Mouse (Mus musculus) liver, embryonic 11.5 days (tissue): Measurements from ENCODE around the gene Gm4969. TPM values are rescaled to one million over a fixed set of nuclear protein-coding genes. Genes with fewer than 3 reads are reported as not detected.
A peak's percentile ranks its signal among the peaks of the same experiment; 100 is the strongest.

Experiments
- ATAC-seq: fragments of 200-750 bp; cut with Nextera tagmentation; replicated peaks from 2 replicates; pipeline ENCODE4 v1.8.0; 2017; ENCODE audit warnings: moderate number of reproducible peaks, mild to moderate bottlenecking, moderate TSS enrichment, moderate library complexity; ENCODE audit not compliant: low FRiP score
- DNase-seq: peaks from one replicate; pipeline ENCODE4 v3.0.0-alpha.2; 2017; ENCODE audit warnings: low spot score
- H3K27ac ChIP-seq: fragments of 300-500 bp; sonication (generic); 2 replicates; pipeline ENCODE4 v1.5.1; 2014; ENCODE audit warnings: mild to moderate bottlenecking, low read depth, low read length, control low read depth
- H3K27me3 ChIP-seq: fragments of 300-500 bp; sonication (generic); replicated peaks from 2 replicates; pipeline ENCODE4 v1.6.1; 2014; ENCODE audit warnings: low read length, mixed read lengths; ENCODE audit not compliant: control insufficient read depth, insufficient read depth
- H3K36me3 ChIP-seq: fragments of 300-500 bp; sonication (generic); 2 replicates; pipeline ENCODE4 v1.6.1; 2014; ENCODE audit warnings: mild to moderate bottlenecking, low read length, moderate library complexity, mixed read lengths; ENCODE audit not compliant: control insufficient read depth, insufficient read depth
- H3K4me1 ChIP-seq: fragments of 300-500 bp; sonication (generic); replicated peaks from 2 replicates; pipeline ENCODE4 v1.6.1; 2014; ENCODE audit warnings: low read length, mixed read lengths; ENCODE audit not compliant: control insufficient read depth, insufficient read depth
- H3K4me2 ChIP-seq: fragments of 300-500 bp; sonication (generic); 2 replicates; pipeline ENCODE4 v1.6.1; 2014; ENCODE audit warnings: mild to moderate bottlenecking, control low read depth, moderate library complexity
- H3K4me3 ChIP-seq: fragments of 300-500 bp; sonication (generic); 2 replicates; pipeline ENCODE4 v1.5.1; 2014; ENCODE audit warnings: low read depth, low read length, control low read depth
- H3K9ac ChIP-seq: fragments of 300-500 bp; sonication (generic); 2 replicates; pipeline ENCODE4 v1.6.1; 2014; ENCODE audit warnings: low read depth, low read length, control low read depth
- H3K9me3 ChIP-seq: fragments of 300-500 bp; sonication (generic); 2 replicates; pipeline ENCODE4 v1.6.1; 2016; ENCODE audit warnings: low read length, inconsistent platforms, mixed read lengths; ENCODE audit not compliant: control insufficient read depth
- whole genome bisulfite sequencing: fragments of 180-500 bp; shearing (Covaris S2); extraction: QIAGEN DNeasy Blood & Tissue Kit; methylation state at CpG from one replicate; pipeline ENCODE4 v1.1.7; 2014; 5-methylcytosine and 5-hydroxymethylcytosine counted together
- polyA plus RNA-seq: library from polyadenylated mRNA; unstranded; fragments of >200 nt; fragmentation: Nextera tagmentation; extraction: Ambion mirVana; gene quantifications from 2 replicates; pipeline ENCODE4 v1.2.1, GENCODE M21; 2014

Gm4969 gene
- polyA plus RNA-seq, 1 experiment from 2014 or later, result 1.2 TPM

GRCm38 (mm10) chr7:19086042-19086441 lies 32.1 kb downstream of the Gm4969 start:
- WGBS, result 4% methylated on average over 14 of the region's 14 CpGs
- Histone ChIP-seq H3K27me3 (peaks cover 39% of the 10 kb centered on the region), H3K9me3 (no peaks in the 10 kb centered on the region), H3K9ac (no peak overlapping the region), H3K4me1 (peaks cover 39% of the 10 kb centered on the region), H3K4me3 (peak overlapping the region; percentile 24; the same call in 1 of the 2 replicates), H3K36me3 (peaks cover 21% of the 10 kb centered on the region), H3K4me2 (peak overlapping the region; percentile 60), H3K27ac (no peak overlapping the region)
- ATAC-seq (peak; percentile 79), DNase-seq (peak; percentile 78)

DNA sequence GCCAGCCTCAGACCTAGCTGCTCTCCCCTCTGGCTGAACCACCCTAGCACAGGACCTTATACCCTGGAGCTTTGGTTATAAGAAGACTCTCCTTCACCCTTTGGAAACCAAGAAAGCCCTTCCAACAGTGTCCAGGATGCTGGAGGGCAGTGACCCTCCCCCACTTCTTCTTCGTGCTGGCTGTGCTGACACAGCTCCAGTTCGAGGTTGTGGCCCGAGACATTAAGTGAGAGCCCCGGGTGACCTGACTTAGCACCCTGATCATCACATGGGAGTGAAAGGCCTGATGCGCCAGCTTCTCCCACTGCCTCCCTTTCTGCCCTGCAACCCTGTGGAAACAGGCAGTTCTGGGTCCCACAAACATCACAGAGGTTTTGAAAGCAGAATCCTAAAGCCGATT lies 32.7 kb downstream of the Gm4969 start:
- ATAC-seq, result no peak

GRCm38 (mm10) chr7:19084921-19085473 lies 33.2 kb downstream of the Gm4969 start:
- 17% methylated on average over 9 of the region's 9 CpGs for WGBS
- no peak overlapping the region for H3K4me2 ChIP-seq
- H3K4me1 ChIP-seq, result peaks cover 39% of the 10 kb centered on the region
- no peak overlapping the region for H3K9ac ChIP-seq
- H3K27ac ChIP-seq, result no peak overlapping the region
- H3K36me3 ChIP-seq, result peaks cover 27% of the 10 kb centered on the region
- no peak for DNase-seq
- no peak for ATAC-seq
- peaks cover 33% of the 10 kb centered on the region for H3K27me3 ChIP-seq
- no peaks in the 10 kb centered on the region for H3K9me3 ChIP-seq
- no peak overlapping the region for H3K4me3 ChIP-seq

More for the DNA sequence above, 32.7 kb downstream of the Gm4969 start:
- Histone ChIP-seq H3K9ac (no peak overlapping the region), H3K4me1 (peaks cover 39% of the 10 kb centered on the region), H3K4me3 (no peak overlapping the region), H3K9me3 (no peaks in the 10 kb centered on the region), H3K36me3 (peaks cover 22% of the 10 kb centered on the region), H3K27ac (no peak overlapping the region), H3K4me2 (peak overlapping the region; percentile 60), H3K27me3 (peaks cover 36% of the 10 kb centered on the region)
- WGBS, result 7% methylated on average over 6 of the region's 6 CpGs
- DNase-seq, result no peak

- no peak for ATAC-seq
- 56% methylated on average over 6 of the region's 6 CpGs for WGBS
- Histone ChIP-seq H3K4me3 (peak overlapping the region; percentile 16; the same call in 1 of the 2 replicates), H3K4me2 (peak overlapping the region; percentile 33; the same call in 1 of the 2 replicates), H3K27me3 (peaks cover 32% of the 10 kb centered on the region), H3K27ac (no peak overlapping the region), H3K9me3 (no peaks in the 10 kb centered on the region), H3K9ac (no peak overlapping the region), H3K36me3 (peaks cover 32% of the 10 kb centered on the region), H3K4me1 (peaks cover 39% of the 10 kb centered on the region)
- no peak for DNase-seq
Measured at GRCm38 (mm10) chr7:19084277-19084771, 33.8 kb downstream of the Gm4969 start.

GRCm38 (mm10) chr7:19083701-19084100 lies 34.5 kb downstream of the Gm4969 start, which contains the start of gene Dmpk:
Dmpk (plus strand) TSS chr7:19083849.
- Histone ChIP-seq H3K27ac (no peak within 1 kb of the TSS), H3K36me3 (peaks cover 37% of the 10 kb centered on the region), H3K9ac (no peak within 1 kb of the TSS), H3K4me1 (peaks cover 38% of the 10 kb centered on the region), H3K4me2 (peak within 1 kb of the TSS; percentile 33), H3K9me3 (no peaks in the 10 kb centered on the region), H3K27me3 (peaks cover 32% of the 10 kb centered on the region), H3K4me3 (peak within 1 kb of the TSS; percentile 16; the same call in 1 of the 2 replicates)
- DNase-seq (no peak), ATAC-seq (no peak)
- 59% methylated on average over 10 of the region's 10 CpGs for WGBS

DNA sequence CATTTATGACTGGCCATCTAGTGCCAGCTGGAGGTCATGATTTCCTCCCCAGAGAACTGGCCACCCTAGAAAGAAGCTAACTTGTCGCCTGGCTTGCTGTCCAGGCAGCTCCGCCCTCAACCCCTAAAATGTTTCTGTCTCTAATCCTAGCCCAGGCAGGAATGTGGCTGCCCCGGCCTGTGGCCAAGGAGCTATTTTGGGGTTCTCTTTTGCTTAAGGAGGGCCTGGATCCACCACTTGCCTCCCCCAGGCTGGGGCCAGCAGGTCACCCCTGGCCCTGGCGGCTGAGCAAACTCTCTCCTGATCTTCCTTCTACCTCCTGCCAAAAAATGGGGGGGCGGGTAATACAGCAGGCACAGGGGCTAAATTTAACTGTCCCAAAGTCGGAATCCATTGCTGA lies 35.1 kb downstream of the Gm4969 start:
- H3K9me3 ChIP-seq, result no peaks in the 10 kb centered on the region
- ATAC-seq (no peak), DNase-seq (no peak)
- H3K4me2 ChIP-seq, result no peak overlapping the region; the same call in 1 of the 2 replicates
- no peak overlapping the region for H3K27ac ChIP-seq
- WGBS, result 62% methylated on average over 6 of the region's 6 CpGs
- H3K9ac ChIP-seq, result no peak overlapping the region
- H3K27me3 ChIP-seq, result peaks cover 32% of the 10 kb centered on the region
- no peak overlapping the region for H3K4me3 ChIP-seq
- H3K36me3 ChIP-seq, result peaks cover 40% of the 10 kb centered on the region
- peaks cover 36% of the 10 kb centered on the region for H3K4me1 ChIP-seq

- Histone ChIP-seq H3K4me3 (no peak overlapping the region), H3K27ac (no peak overlapping the region), H3K36me3 (peaks cover 40% of the 10 kb centered on the region), H3K9ac (no peak overlapping the region), H3K4me2 (no peak overlapping the region), H3K27me3 (peaks cover 25% of the 10 kb centered on the region), H3K9me3 (no peaks in the 10 kb centered on the region), H3K4me1 (peaks cover 46% of the 10 kb centered on the region)
- ATAC-seq (no peak), DNase-seq (no peak)
- 87% methylated on average over 4 of the region's 4 CpGs for WGBS
Measured at GRCm38 (mm10) chr7:19082171-19082570, 36.0 kb downstream of the Gm4969 start.

GRCm38 (mm10) chr7:19080451-19080950 lies 37.7 kb downstream of the Gm4969 start:
- Histone ChIP-seq H3K27me3 (peaks cover 17% of the 10 kb centered on the region), H3K9ac (no peak overlapping the region), H3K9me3 (no peaks in the 10 kb centered on the region), H3K27ac (no peak overlapping the region), H3K4me1 (peaks cover 44% of the 10 kb centered on the region), H3K4me3 (no peak overlapping the region), H3K4me2 (no peak overlapping the region), H3K36me3 (peaks cover 40% of the 10 kb centered on the region)
- DNase-seq (no peak), ATAC-seq (no peak)
- 87% methylated on average over 19 of the region's 19 CpGs for WGBS

DNA sequence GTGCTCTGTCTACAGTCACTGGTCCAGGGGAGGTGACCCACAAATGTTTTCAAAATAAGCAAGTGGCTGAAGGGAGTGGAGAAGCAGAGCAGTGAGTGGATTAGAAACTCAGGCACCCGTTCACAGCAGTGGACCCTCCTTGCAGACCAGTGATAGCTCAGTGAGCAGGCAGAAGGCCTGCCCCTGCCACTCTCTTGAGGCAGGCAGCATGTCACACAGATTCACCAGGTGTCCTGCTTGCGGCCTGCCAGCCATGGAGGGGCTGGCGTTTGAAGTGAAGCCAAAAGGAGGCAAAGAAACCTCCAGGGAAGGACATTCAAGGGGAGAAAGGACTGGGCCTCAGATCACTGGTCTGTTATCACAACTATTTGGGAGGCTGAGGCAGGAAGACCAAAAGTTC lies 39.4 kb downstream of the Gm4969 start:
- Histone ChIP-seq H3K4me3 (no peak overlapping the region), H3K9ac (no peak overlapping the region), H3K9me3 (no peaks in the 10 kb centered on the region)

More for the DNA sequence above, 39.4 kb downstream of the Gm4969 start:
- WGBS, result 88% methylated on average over 3 of the region's 3 CpGs
- Histone ChIP-seq H3K4me2 (no peak overlapping the region), H3K27ac (no peak overlapping the region), H3K27me3 (peaks cover 14% of the 10 kb centered on the region), H3K36me3 (peaks cover 40% of the 10 kb centered on the region), H3K4me1 (peaks cover 37% of the 10 kb centered on the region)
- ATAC-seq (no peak), DNase-seq (no peak)
